Mouse (Mus musculus) brown adipose tissue, adult 24 weeks (tissue): ENCODE data around the gene Ifitm5. TPM values are rescaled to one million over a fixed set of nuclear protein-coding genes. Genes with fewer than 3 reads are reported as not detected.
A peak's percentile ranks its signal among the peaks of the same experiment; 100 is the strongest.
"Not testable (repeated sequence)": the region's sequence is repeated elsewhere in the genome, so short reads cannot be mapped to it uniquely, and the experiment has no call there.

ENCODE experiments used
- H3K27ac ChIP-seq: fragments of 200-500 bp; replicated peaks from 2 replicates; pipeline ENCODE4 v1.5.1; 2012; ENCODE audit warnings: low read depth, mild to moderate bottlenecking, low read length
- H3K4me1 ChIP-seq: fragments of 200-500 bp; 2 replicates; pipeline ENCODE4 v1.6.1; 2012; ENCODE audit warnings: low read length, mixed read lengths; ENCODE audit not compliant: control insufficient read depth, insufficient read depth, insufficient read length
- H3K4me3 ChIP-seq: fragments of 200-500 bp; 2 replicates; pipeline ENCODE4 v1.5.1; 2012; ENCODE audit warnings: low read depth, mild to moderate bottlenecking, low read length, moderate library complexity; ENCODE audit not compliant: insufficient read depth
- polyA plus RNA-seq: library from polyadenylated mRNA; stranded (reverse); fragments of >200 nt; gene quantifications from 2 replicates; pipeline ENCODE4 v1.2.4, GENCODE M21; 2012; ENCODE audit not compliant: missing spikeins, insufficient read depth, insufficient read length

Gene Ifitm5
- not detected in 2 replicates for polyA plus RNA-seq

GRCm38 (mm10) chr7:140949824-140950530 lies at the start of gene Ifitm5:
Ifitm5 (minus strand) TSS chr7:140950291.
- peak within 1 kb of the TSS; percentile 93 for H3K27ac ChIP-seq
- H3K4me3 ChIP-seq, result peak within 1 kb of the TSS; percentile 35; the same call in 1 of the 2 replicates
- peaks cover 37% of the 10 kb centered on the region for H3K4me1 ChIP-seq

- no peaks in the 10 kb centered on the region for H3K4me1 ChIP-seq
- H3K4me3 ChIP-seq, result no peak overlapping the region
- H3K27ac ChIP-seq, result no peak overlapping the region
These were observed 49.0 kb upstream of the Ifitm5 start for GRCm38 (mm10) chr7:140998853-140999700.

- Histone ChIP-seq H3K27ac (no peak overlapping the region), H3K4me1 (no peaks in the 10 kb centered on the region), H3K4me3 (no peak overlapping the region)
These were observed 47.7 kb upstream of the Ifitm5 start for GRCm38 (mm10) chr7:140997817-140998216.

GRCm38 (mm10) chr7:140991117-140991689 lies 41.1 kb upstream of the Ifitm5 start:
- H3K4me3 ChIP-seq, result no peak overlapping the region
- H3K4me1 ChIP-seq, result no peaks in the 10 kb centered on the region
- H3K27ac ChIP-seq, result no peak overlapping the region

GRCm38 (mm10) chr7:140990622-140991021 lies 40.5 kb upstream of the Ifitm5 start:
- Histone ChIP-seq H3K4me3 (no peak overlapping the region), H3K4me1 (no peaks in the 10 kb centered on the region), H3K27ac (no peak overlapping the region)

GRCm38 (mm10) chr7:140990185-140990584 lies 40.1 kb upstream of the Ifitm5 start:
- H3K4me1 ChIP-seq, result no peaks in the 10 kb centered on the region
- H3K27ac ChIP-seq, result no peak overlapping the region
- H3K4me3 ChIP-seq, result no peak overlapping the region

GRCm38 (mm10) chr7:140989022-140989421 lies 38.9 kb upstream of the Ifitm5 start:
- no peak overlapping the region for H3K4me3 ChIP-seq
- H3K27ac ChIP-seq, result no peak overlapping the region
- H3K4me1 ChIP-seq, result no peaks in the 10 kb centered on the region

GRCm38 (mm10) chr7:140987182-140988138 lies 37.4 kb upstream of the Ifitm5 start:
- Histone ChIP-seq H3K4me3 (no peak overlapping the region), H3K4me1 (no peaks in the 10 kb centered on the region), H3K27ac (no peak overlapping the region)

- H3K4me1 ChIP-seq, result no peaks in the 10 kb centered on the region
- no peak overlapping the region for H3K4me3 ChIP-seq
- H3K27ac ChIP-seq, result no peak overlapping the region
These were observed 32.9 kb upstream of the Ifitm5 start for GRCm38 (mm10) chr7:140982971-140983370.

- Histone ChIP-seq H3K4me1 (no peaks in the 10 kb centered on the region), H3K27ac (no peak overlapping the region), H3K4me3 (no peak overlapping the region)
These were observed 31.6 kb upstream of the Ifitm5 start for GRCm38 (mm10) chr7:140981704-140982103.

GRCm38 (mm10) chr7:140976720-140977119 lies 26.6 kb upstream of the Ifitm5 start:
- not testable (repeated sequence) for H3K4me1 ChIP-seq, H3K4me3 ChIP-seq, H3K27ac ChIP-seq

GRCm38 (mm10) chr7:140975465-140975864 lies 25.4 kb upstream of the Ifitm5 start:
- Histone ChIP-seq H3K4me3 (no peak overlapping the region), H3K27ac (no peak overlapping the region), H3K4me1 (peaks cover 10% of the 10 kb centered on the region)

- no peak overlapping the region for H3K27ac ChIP-seq
- no peak overlapping the region for H3K4me3 ChIP-seq
- H3K4me1 ChIP-seq, result peaks cover 10% of the 10 kb centered on the region
These were observed 24.8 kb upstream of the Ifitm5 start for GRCm38 (mm10) chr7:140974940-140975339.

GRCm38 (mm10) chr7:140973396-140974165 lies 23.5 kb upstream of the Ifitm5 start:
- no peak overlapping the region for H3K27ac ChIP-seq

More at GRCm38 (mm10) chr7:140973396-140974165, 23.5 kb upstream of the Ifitm5 start:
- no peak overlapping the region for H3K4me3 ChIP-seq
- peaks cover 10% of the 10 kb centered on the region for H3K4me1 ChIP-seq
